Mouse (Mus musculus) thymus, adult 2 months (tissue): ENCODE measurements around the gene Inava. TPM values are rescaled to one million over a fixed set of nuclear protein-coding genes. Genes with fewer than 3 reads are reported as not detected.

ENCODE experiments used
- DNase-seq: peaks from one replicate; pipeline ENCODE4 v3.0.0; 2021
- H3K27ac ChIP-seq: fragments of 200-500 bp; 2 replicates; pipeline ENCODE4 v1.5.1; 2012; ENCODE audit warnings: low read length, control low read depth; ENCODE audit not compliant: control insufficient read depth, insufficient read depth
- H3K27me3 ChIP-seq: fragments of 200-500 bp; 2 replicates; pipeline ENCODE4 v1.6.1; 2012; ENCODE audit warnings: mild to moderate bottlenecking, low read length, moderate library complexity, mixed read lengths; ENCODE audit not compliant: control insufficient read depth, insufficient read depth
- H3K36me3 ChIP-seq: fragments of 200-500 bp; 2 replicates; pipeline ENCODE4 v1.6.1; 2012; ENCODE audit warnings: mild to moderate bottlenecking, low read length, moderate library complexity; ENCODE audit not compliant: control insufficient read depth, insufficient read depth
- H3K4me1 ChIP-seq: fragments of 200-500 bp; replicated peaks from 2 replicates; pipeline ENCODE4 v1.6.1; 2012; ENCODE audit warnings: low read length; ENCODE audit not compliant: control insufficient read depth, insufficient read depth
- H3K4me3 ChIP-seq: fragments of 200-500 bp; 2 replicates; pipeline ENCODE4 v1.5.1; 2012; ENCODE audit warnings: mild to moderate bottlenecking, low read length, control low read depth, moderate library complexity; ENCODE audit not compliant: control insufficient read depth, insufficient read depth
- CTCF ChIP-seq: fragments of 200-500 bp; IDR thresholded peaks from 2 replicates; pipeline ENCODE4 v1.5.1; 2012; ENCODE audit warnings: mild to moderate bottlenecking, control low read depth, low read length, moderate library complexity, borderline replicate concordance; ENCODE audit not compliant: control insufficient read depth, poor library complexity, insufficient read depth; ENCODE audit errors: extremely low read depth
- POLR2A ChIP-seq: fragments of 200-500 bp; IDR thresholded peaks from 2 replicates; pipeline ENCODE4 v1.6.1; 2012; ENCODE audit warnings: mild to moderate bottlenecking, low read length, control low read depth, moderate library complexity; ENCODE audit not compliant: control insufficient read depth, poor library complexity, insufficient read depth; ENCODE audit errors: extremely low read depth
- WGBS: fragments of 180-500 bp; shearing (Covaris S2); methylation state at CpG from one replicate; pipeline ENCODE4 v1.1.7; 2018; 5-methylcytosine and 5-hydroxymethylcytosine counted together
- polyA plus RNA-seq: library from polyadenylated mRNA; depleted of rRNA; stranded (reverse); fragments of >200 nt; gene quantifications from 2 replicates; pipeline ENCODE4 v1.2.3, GENCODE M21; 2012; rRNA removed

The Inava gene
- polyA plus RNA-seq, result 8.5 and 9.7 TPM in 2 replicates

GRCm38 (mm10) chr1:136233892-136234594 is at the start of gene Inava:
Gene Inava (minus strand): TSS chr1:136234264.
- Histone ChIP-seq H3K27me3 (no peaks in the 10 kb centered on the region; the same call in 1 of the 2 replicates), H3K4me1 (peaks cover 25% of the 10 kb centered on the region), H3K27ac (no peak within 1 kb of the TSS), H3K4me3 (peak within 1 kb of the TSS; percentile 60), H3K36me3 (no peaks in the 10 kb centered on the region)
- DNase-seq, result peak; percentile 49
- no peak for TF ChIP-seq POLR2A
- WGBS, result 2% methylated on average over 51 of the region's 51 CpGs

DNA sequence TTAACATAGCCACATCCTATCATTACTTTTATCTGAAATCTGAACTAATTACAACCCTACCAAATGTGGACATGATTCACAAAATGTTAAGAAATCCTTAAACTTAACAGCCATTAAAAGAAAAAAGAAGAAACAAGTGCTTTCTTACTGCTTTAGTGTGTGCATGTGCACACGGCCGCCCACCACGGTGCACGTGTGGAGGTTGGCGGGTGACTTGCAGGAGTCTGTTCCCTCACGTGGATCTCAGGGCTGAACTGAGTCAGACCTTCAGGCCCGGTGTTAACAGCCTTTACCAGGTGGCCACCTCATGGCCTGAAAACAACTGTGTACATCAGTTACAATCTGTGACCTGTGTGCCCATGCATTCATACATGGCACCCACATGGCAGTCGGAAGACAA is 43.3 kb upstream of the Inava start:
- 85% methylated on average over 8 of the region's 8 CpGs for WGBS

DNA sequence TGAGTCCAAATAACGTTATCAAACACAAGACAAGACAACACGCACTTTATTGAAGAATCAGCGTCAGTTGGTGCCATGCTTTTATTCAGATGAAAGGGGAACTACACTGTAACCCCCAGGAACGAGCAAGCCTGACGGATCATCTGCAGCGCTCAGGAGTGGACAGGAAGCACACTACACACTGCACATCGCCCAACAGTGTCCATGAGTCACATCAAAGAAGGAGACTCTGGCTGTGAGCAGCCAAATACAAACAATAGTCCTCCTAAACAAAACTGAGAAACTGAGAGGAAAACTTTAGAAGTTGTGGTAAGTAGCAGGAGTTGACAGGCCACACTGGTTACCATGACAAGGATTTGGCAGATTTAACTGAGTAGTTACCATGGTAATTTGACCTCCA is 34.2 kb upstream of the Inava start:
- peaks cover 12% of the 10 kb centered on the region for H3K36me3 ChIP-seq
- H3K27ac ChIP-seq, result no peak overlapping the region
- peaks cover 6% of the 10 kb centered on the region for H3K4me1 ChIP-seq
- WGBS, result 78% methylated on average over 7 of the region's 7 CpGs
- DNase-seq, result no peak
- no peaks in the 10 kb centered on the region for H3K27me3 ChIP-seq
- no peak overlapping the region for H3K4me3 ChIP-seq
- TF ChIP-seq CTCF (no peak), POLR2A (no peak)

More for the DNA sequence above, 43.3 kb upstream of the Inava start:
- no peaks in the 10 kb centered on the region for H3K4me1 ChIP-seq
- no peak overlapping the region for H3K4me3 ChIP-seq
- H3K27me3 ChIP-seq, result no peaks in the 10 kb centered on the region
- DNase-seq, result no peak
- peaks cover 34% of the 10 kb centered on the region for H3K36me3 ChIP-seq
- no peak overlapping the region for H3K27ac ChIP-seq
- TF ChIP-seq POLR2A (no peak), CTCF (no peak)

- Histone ChIP-seq H3K36me3 (peaks cover 5% of the 10 kb centered on the region), H3K27ac (no peak overlapping the region), H3K4me3 (no peak overlapping the region), H3K27me3 (no peaks in the 10 kb centered on the region), H3K4me1 (peaks cover 15% of the 10 kb centered on the region)
- WGBS, result 69% methylated on average over 6 of the region's 6 CpGs
- TF ChIP-seq CTCF (no peak), POLR2A (no peak)
- no peak for DNase-seq
These were observed 32.1 kb upstream of the Inava start for GRCm38 (mm10) chr1:136266127-136266526.

DNA sequence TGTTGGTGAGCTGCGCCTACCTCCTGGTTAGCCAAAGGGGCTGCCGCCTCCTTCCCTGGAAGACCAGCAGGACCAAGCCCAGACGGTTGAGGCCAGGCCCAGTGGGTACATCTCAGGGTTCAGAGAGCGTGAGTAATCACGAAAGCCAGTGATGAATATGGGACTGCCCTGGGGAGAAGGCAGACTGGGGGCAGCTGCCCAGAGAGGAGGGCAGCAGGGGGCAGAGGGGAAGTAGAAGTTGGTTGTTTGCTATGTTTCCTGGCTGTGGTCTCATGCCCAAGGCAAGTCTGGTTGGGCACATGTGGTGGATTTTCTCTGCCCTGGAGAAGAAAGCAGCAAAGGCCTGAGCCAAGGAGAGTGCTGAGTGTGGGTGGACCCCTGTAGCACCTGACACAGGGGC is 29.3 kb upstream of the Inava start:
- 55% methylated on average over 5 of the region's 5 CpGs for WGBS
- H3K27me3 ChIP-seq, result peaks cover 5% of the 10 kb centered on the region; the same call in 1 of the 2 replicates
- H3K4me3 ChIP-seq, result no peak overlapping the region
- DNase-seq, result no peak
- no peak for TF ChIP-seq POLR2A
- no peak overlapping the region for H3K27ac ChIP-seq
- peaks cover 38% of the 10 kb centered on the region for H3K4me1 ChIP-seq
- H3K36me3 ChIP-seq, result no peaks in the 10 kb centered on the region

GRCm38 (mm10) chr1:136260635-136261238 is 26.7 kb upstream of the Inava start, which contains the start of gene Gpr25:
Gene Gpr25 (minus strand): TSS chr1:136260873.
- peak; percentile 9 for DNase-seq
- H3K36me3 ChIP-seq, result no peaks in the 10 kb centered on the region
- H3K27ac ChIP-seq, result no peak within 1 kb of the TSS
- no peak for TF ChIP-seq POLR2A
- TF ChIP-seq CTCF, result no peak
- H3K4me1 ChIP-seq, result peaks cover 55% of the 10 kb centered on the region
- peaks cover 5% of the 10 kb centered on the region; the same call in 1 of the 2 replicates for H3K27me3 ChIP-seq
- H3K4me3 ChIP-seq, result peak within 1 kb of the TSS; percentile 52
- 6% methylated on average over 28 of the region's 28 CpGs for WGBS
